In the genomic region with DNA sequence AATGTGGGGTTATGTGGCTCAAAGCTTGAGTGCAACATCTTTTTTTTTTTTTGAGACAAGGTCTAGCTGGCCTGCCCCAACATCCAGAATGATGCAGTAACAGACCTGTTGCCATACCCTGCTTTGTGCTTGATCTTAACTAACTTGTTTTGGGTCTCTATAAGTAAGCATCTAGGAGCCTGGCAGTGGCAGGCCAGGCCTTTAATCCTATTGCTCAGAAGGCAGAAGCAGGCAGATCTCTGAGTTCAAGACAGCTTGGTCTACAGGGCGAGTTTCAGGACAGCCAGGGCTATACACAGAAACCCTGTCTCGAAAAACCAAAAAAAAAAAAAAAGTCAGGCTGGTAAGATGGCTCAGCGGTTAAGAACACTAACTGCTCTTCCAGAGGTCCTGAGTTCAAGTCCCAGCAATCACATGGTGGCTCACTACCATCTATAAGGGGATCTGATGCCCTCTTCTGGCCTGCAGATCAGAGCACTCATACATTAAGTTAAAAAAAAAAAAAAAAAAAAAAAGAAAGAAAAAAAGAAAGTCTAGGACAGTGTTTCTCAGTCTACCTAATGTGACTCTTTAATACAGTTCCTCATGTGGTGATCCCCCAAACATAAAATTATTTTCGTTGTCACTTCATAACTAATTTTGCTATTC, we compare ENCODE assay signal across 8 mouse cellular contexts. TPM values are rescaled to one million over a fixed set of nuclear protein-coding genes. Genes with fewer than 3 reads are reported as not detected.
DNase-seq lines count a peak whose midpoint lies in the region; ATAC-seq and TF ChIP-seq lines count a peak whose summit lies in the region.

No protein-coding gene starts in this region.

- DNase-seq in left cerebral cortex, adult 2 months (ENCODE audit: extremely low spot score in 1 of 2, low spot score in 2 of 2): no peak
- DNase-seq in left cerebral cortex, adult 9 months (ENCODE audit: low spot score in 2 of 2): no peak
- no peak for DNase-seq in midbrain, postnatal 0 days (ENCODE audit: low spot score)
- no peak for DNase-seq in urinary bladder, postnatal 10 days (ENCODE audit: low spot score)
- DNase-seq in frontal cortex, postnatal 10 days (ENCODE audit: low spot score in 2 of 2): no peak

- H3K4me1 ChIP-seq in bone marrow macrophage, adult 2 months (ENCODE audit: control insufficient read depth, insufficient read depth, low read length): peaks cover 14% of the 10 kb centered on the region
- H3K4me1 ChIP-seq in hindbrain, embryonic 15.5 days (replicated peaks): peaks cover 18% of the 10 kb centered on the region
- H3K4me1 ChIP-seq in midbrain, postnatal 0 days (ENCODE audit: insufficient read depth, low read length): peaks cover 7% of the 10 kb centered on the region; the same call in 1 of the 2 replicates

- peak overlapping the region; percentile 77 for H3K4me2 ChIP-seq in hindbrain, embryonic 15.5 days
- peak overlapping the region; percentile 45 for H3K4me2 ChIP-seq in midbrain, postnatal 0 days (ENCODE audit: low read depth, low read length, poor library complexity, severe bottlenecking)

- peak overlapping the region; percentile 52 for H3K4me3 ChIP-seq in left cerebral cortex, adult 2 months
- H3K4me3 ChIP-seq in bone marrow macrophage, adult 2 months (ENCODE audit: insufficient read depth, low read length): peak overlapping the region; percentile 44; the same call in 1 of the 2 replicates
- H3K4me3 ChIP-seq in hindbrain, embryonic 15.5 days: peak overlapping the region; percentile 85
- peak overlapping the region; percentile 68 for H3K4me3 ChIP-seq in midbrain, postnatal 0 days (ENCODE audit: low read depth, low read length)

- no peaks in the 10 kb centered on the region for H3K36me3 ChIP-seq in hindbrain, embryonic 15.5 days
- no peaks in the 10 kb centered on the region for H3K36me3 ChIP-seq in midbrain, postnatal 0 days (ENCODE audit: insufficient read depth, low read length)

- peak overlapping the region; percentile 31; the same call in 1 of the 2 replicates for H3K9ac ChIP-seq in hindbrain, embryonic 15.5 days
- no peak overlapping the region for H3K9ac ChIP-seq in midbrain, postnatal 0 days (replicated peaks; ENCODE audit: low read length, poor library complexity, severe bottlenecking)

- intact Hi-C loops in left cerebral cortex, adult 2 months (cut with DNase I): loop anchor here (5.0 kb wide), 1 partner anchor 98 kb away; no protein-coding TSS in a partner anchor

- no peak for TF ChIP-seq POLR2A in bone marrow macrophage, adult 2 months (IDR thresholded peaks at IDR 0.05; ENCODE audit: borderline replicate concordance, low read depth, low read length)

- H3K9me3 ChIP-seq in hindbrain, embryonic 15.5 days: no peaks in the 10 kb centered on the region
- H3K9me3 ChIP-seq in midbrain, postnatal 0 days (ENCODE audit: low read length): no peaks in the 10 kb centered on the region

- TF ChIP-seq CTCF in left cerebral cortex, adult 2 months (IDR thresholded peaks at IDR 0.05): peak; percentile 18
- TF ChIP-seq CTCF in bone marrow macrophage, adult 2 months (IDR thresholded peaks at IDR 0.05; ENCODE audit: low read depth, low read length): no peak
- peak; percentile 43 for TF ChIP-seq CTCF in midbrain, postnatal 0 days (IDR thresholded peaks at IDR 0.05)

- H3K27ac ChIP-seq in left cerebral cortex, adult 2 months: peak overlapping the region; percentile 99
- peak overlapping the region; percentile 76 for H3K27ac ChIP-seq in bone marrow macrophage, adult 2 months (ENCODE audit: insufficient read depth, low read depth, low read length)
- peak overlapping the region; percentile 100 for H3K27ac ChIP-seq in hindbrain, embryonic 15.5 days (replicated peaks)
- H3K27ac ChIP-seq in midbrain, postnatal 0 days (ENCODE audit: low read depth, low read length): peak overlapping the region; percentile 62; the same call in 1 of the 2 replicates

- ATAC-seq in hindbrain, embryonic 15.5 days (ENCODE audit: low FRiP score, low read depth): no peak
- no peak for ATAC-seq in midbrain, postnatal 0 days (ENCODE audit: low FRiP score)
- no peak for ATAC-seq in granulocyte monocyte progenitor cell, adult 5-6 weeks (replicated peaks; ENCODE audit: poor library complexity, severe bottlenecking)

- WGBS in hindbrain, embryonic 15.5 days: 65% methylated on average over 4 of the region's 4 CpGs
- 65% methylated on average over 4 of the region's 4 CpGs for WGBS in midbrain, postnatal 0 days

- H3K27me3 ChIP-seq in hindbrain, embryonic 15.5 days: no peaks in the 10 kb centered on the region
- no peaks in the 10 kb centered on the region for H3K27me3 ChIP-seq in midbrain, postnatal 0 days (ENCODE audit: insufficient read depth, low read length)

RNA-seq across cellular contexts. Expression of gene Akt2, which starts 0.7 kb away (rescaled TPM):
- 100 to 1,000 TPM; 115 to 116 TPM for total RNA-seq in left cerebral cortex, adult 2 months (2021)
- 67.1 and 83.5 TPM in 2 replicates for polyA plus RNA-seq in bone marrow macrophage, adult 2 months (2012; ENCODE audit: insufficient read depth, insufficient read length, missing spikeins)
- 66.3 and 74.2 TPM in 2 replicates for polyA plus RNA-seq in hindbrain, embryonic 15.5 days (2015; fragmentation: Nextera tagmentation; extraction: Ambion mirVana)
- total RNA-seq in midbrain, postnatal 0 days (2014; rRNA removed): 42.8 and 46.7 TPM in 2 replicates
- 37.7 and 38.1 TPM in 2 replicates for polyA plus RNA-seq in midbrain, postnatal 0 days (2015; fragmentation: Nextera tagmentation; extraction: Ambion mirVana)
- 36.1 and 48.5 TPM in 2 replicates for total RNA-seq in granulocyte monocyte progenitor cell, adult 5-6 weeks (2014; fragmentation: Nextera tagmentation)
- 43.7 and 45.4 TPM in 2 replicates for total RNA-seq in granulocyte monocyte progenitor cell, adult 5-6 weeks (2017)

RNA-seq across cellular contexts. Expression of gene 2310022A10Rik, which starts 37.7 kb away (rescaled TPM):
- total RNA-seq in left cerebral cortex, adult 2 months (2021): 10 to 100 TPM; 25.9 to 27.1 TPM
- polyA plus RNA-seq in bone marrow macrophage, adult 2 months (2012; ENCODE audit: insufficient read depth, insufficient read length, missing spikeins): 53.6 and 59.8 TPM in 2 replicates
- polyA plus RNA-seq in hindbrain, embryonic 15.5 days (2015; fragmentation: Nextera tagmentation; extraction: Ambion mirVana): 32.0 and 36.6 TPM in 2 replicates
- 7.9 and 12.5 TPM in 2 replicates for total RNA-seq in midbrain, postnatal 0 days (2014; rRNA removed)
- polyA plus RNA-seq in midbrain, postnatal 0 days (2015; fragmentation: Nextera tagmentation; extraction: Ambion mirVana): 29.1 and 31.0 TPM in 2 replicates
- 16.9 and 18.4 TPM in 2 replicates for total RNA-seq in granulocyte monocyte progenitor cell, adult 5-6 weeks (2014; fragmentation: Nextera tagmentation)
- total RNA-seq in granulocyte monocyte progenitor cell, adult 5-6 weeks (2017): 4.7 and 6.6 TPM in 2 replicates

RNA-seq across cellular contexts. Expression of gene Pld3, which starts 37.7 kb away (rescaled TPM):
- 100 to 1,000 TPM; 746 to 788 TPM for total RNA-seq in left cerebral cortex, adult 2 months (2021)
- 397 TPM in 2 replicates for polyA plus RNA-seq in bone marrow macrophage, adult 2 months (2012; ENCODE audit: insufficient read depth, insufficient read length, missing spikeins)
- polyA plus RNA-seq in hindbrain, embryonic 15.5 days (2015; fragmentation: Nextera tagmentation; extraction: Ambion mirVana): 189 TPM in 2 replicates
- total RNA-seq in midbrain, postnatal 0 days (2014; rRNA removed): 239 and 286 TPM in 2 replicates
- polyA plus RNA-seq in midbrain, postnatal 0 days (2015; fragmentation: Nextera tagmentation; extraction: Ambion mirVana): 275 and 319 TPM in 2 replicates
- total RNA-seq in granulocyte monocyte progenitor cell, adult 5-6 weeks (2014; fragmentation: Nextera tagmentation): 3.8 and 10.6 TPM in 2 replicates
- 3.8 and 6.3 TPM in 2 replicates for total RNA-seq in granulocyte monocyte progenitor cell, adult 5-6 weeks (2017)

Comparison
In these comparisons a context has a peak if more than half of its experiments do, and no peak if none do; other contexts are left out.
1. RNA of gene Pld3, which starts 37.7 kb away (total RNA-seq): 746 to 788 TPM in left cerebral cortex, adult 2 months and 239 to 286 TPM in midbrain, postnatal 0 days; 3.8 to 10.6 TPM in granulocyte monocyte progenitor cell, adult 5-6 weeks; every median in the first group is over 10 times any median in the second.
2. Peak in every context shown above with its lines, with median percentiles within 50 percentile points of each other: H3K27ac ChIP-seq and H3K4me3 ChIP-seq.